Mouse (Mus musculus): Measurements from ENCODE around the gene Pcnx3.

The Pcnx3 gene

GRCm38 (mm10) chr19:5688200-5689087 is at the start of gene Pcnx3, which contains the start of gene Map3k11:
Pcnx3 (minus strand) TSS chr19:5688908.
Map3k11 (plus strand) TSS chr19:5688742.
- peak; percentile 90 for DNase-seq (ENCODE audit: low spot score)

GRCm38 (mm10) chr19:5734325-5734724 is 45.6 kb upstream of the Pcnx3 start:
- DNase-seq (ENCODE audit: low spot score), result no peak

- peak; percentile 86 for DNase-seq (ENCODE audit: low spot score)
These were observed 42.7 kb upstream of the Pcnx3 start for GRCm38 (mm10) chr19:5731264-5731978.

GRCm38 (mm10) chr19:5730314-5731186 is 41.8 kb upstream of the Pcnx3 start:
- DNase-seq (ENCODE audit: low spot score), result no peak

GRCm38 (mm10) chr19:5729444-5729815 is 40.7 kb upstream of the Pcnx3 start, which contains the start of gene Fam89b:
Fam89b (minus strand) TSS chr19:5729653.
- DNase-seq (ENCODE audit: low spot score), result peak; percentile 83

GRCm38 (mm10) chr19:5728631-5729443 is 40.1 kb upstream of the Pcnx3 start:
- no peak for DNase-seq (ENCODE audit: low spot score)

- DNase-seq (ENCODE audit: low spot score), result peak; percentile 87
These were observed 39.0 kb upstream of the Pcnx3 start for GRCm38 (mm10) chr19:5727701-5728100.

- no peak for DNase-seq (ENCODE audit: low spot score)
These were observed 38.4 kb upstream of the Pcnx3 start for GRCm38 (mm10) chr19:5726961-5727578.

GRCm38 (mm10) chr19:5725767-5726515 is 37.2 kb upstream of the Pcnx3 start, which contains the start of gene Ehbp1l1:
Ehbp1l1 (minus strand) TSS chr19:5726317.
- DNase-seq (ENCODE audit: low spot score), result no peak

GRCm38 (mm10) chr19:5725029-5725707 is 36.5 kb upstream of the Pcnx3 start:
- DNase-seq (ENCODE audit: low spot score), result no peak

GRCm38 (mm10) chr19:5724549-5724941 is 35.8 kb upstream of the Pcnx3 start:
- DNase-seq (ENCODE audit: low spot score), result no peak

GRCm38 (mm10) chr19:5723934-5724548 is 35.3 kb upstream of the Pcnx3 start:
- DNase-seq (ENCODE audit: low spot score), result no peak

- no peak for DNase-seq (ENCODE audit: low spot score)
These were observed 34.2 kb upstream of the Pcnx3 start for GRCm38 (mm10) chr19:5722848-5723425.

- DNase-seq (ENCODE audit: low spot score), result no peak
These were observed 32.5 kb upstream of the Pcnx3 start for GRCm38 (mm10) chr19:5721233-5721632.

- DNase-seq (ENCODE audit: low spot score), result no peak
These were observed 28.2 kb upstream of the Pcnx3 start for GRCm38 (mm10) chr19:5716955-5717354.

- no peak for DNase-seq (ENCODE audit: low spot score)
These were observed 27.3 kb upstream of the Pcnx3 start for GRCm38 (mm10) chr19:5715793-5716688.

- peak; percentile 57 for DNase-seq (ENCODE audit: low spot score)
These were observed 25.0 kb upstream of the Pcnx3 start for GRCm38 (mm10) chr19:5713730-5714129.
